ENCODE assay signal across 5 mouse cellular contexts in the genomic region with DNA sequence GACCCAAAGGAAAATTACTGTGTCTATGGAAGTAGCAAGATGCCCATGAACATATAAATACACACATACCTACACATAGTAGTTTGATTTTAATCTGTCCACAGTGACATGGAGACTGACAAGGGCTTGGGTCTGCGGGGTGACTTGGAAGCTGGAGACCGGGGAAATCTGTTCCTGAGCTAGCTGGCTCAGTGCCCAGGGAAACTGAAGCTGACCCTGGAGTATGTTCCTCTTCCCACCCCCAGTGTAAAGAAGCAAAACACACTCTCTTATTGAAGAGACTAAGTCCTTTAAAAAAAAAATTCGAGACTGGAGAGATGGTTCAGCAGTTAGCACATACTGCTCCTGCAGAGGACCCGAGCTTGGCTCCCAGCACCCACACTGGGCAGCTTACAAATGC. TPM values are rescaled to one million over a fixed set of nuclear protein-coding genes. Genes with fewer than 3 reads are reported as not detected.
"Had no signal": no experiment of that assay in that cellular context is flagged by ENCODE, and none has a peak within 500 bp of the region (broad histone marks: within the 10 kb centered on the region; RNA-seq: fewer than 3 reads in every experiment).

No protein-coding gene starts in this region.

RNA-seq across cellular contexts. Expression of a gene that starts 15.8 kb away (rescaled TPM):
- total RNA-seq: megakaryocyte progenitor cell, adult 5-6 weeks had no signal
- polyA plus RNA-seq: liver, embryonic 12.5 days; liver, embryonic 16.5 days; neural tube, embryonic 14.5 days; small intestine, adult 2 months had no signal
